ENCODE assay signal across 16 mouse cellular contexts in the genomic region with DNA sequence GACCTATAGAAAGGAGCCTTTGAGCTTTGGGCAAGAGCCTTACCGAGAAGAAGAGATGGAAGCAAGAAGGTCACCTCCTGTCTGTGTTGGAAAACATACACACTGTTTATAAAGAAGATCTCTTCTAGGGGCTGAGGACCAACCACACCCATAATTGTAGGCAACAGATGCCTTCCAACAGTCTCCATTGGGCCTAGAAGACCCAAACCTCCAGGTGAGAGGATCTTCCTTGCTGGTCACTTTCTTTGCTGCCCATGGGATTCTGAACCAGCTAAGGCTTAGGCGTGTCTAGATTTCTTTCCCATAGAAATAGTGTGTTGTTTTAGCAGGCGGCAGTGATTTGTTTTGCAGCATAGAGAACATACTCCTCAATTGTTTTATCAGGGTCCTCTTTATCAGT.
"Had no signal": no experiment of that assay in that cellular context is flagged by ENCODE, and none has a peak within 500 bp of the region (broad histone marks: within the 10 kb centered on the region; RNA-seq: fewer than 3 reads in every experiment).

No protein-coding gene starts in this region.

- DNase-seq: retina, postnatal 1 day; right cerebral cortex, adult 18-20 months; right cerebral cortex, postnatal 14 days; right cerebral cortex, postnatal 25 days; right cerebral cortex, postnatal 4 days; spleen, adult 18-20 months; thymus, adult 18-20 months; thymus, adult 2 months; thymus, postnatal 14 days; thymus, postnatal 25 days; thymus, postnatal 36 days; thymus, postnatal 4 days had no signal

- H3K9me3 ChIP-seq: neural tube, embryonic 13.5 days; neural tube, embryonic 15.5 days; stomach, embryonic 15.5 days had no signal

- H3K4me1 ChIP-seq: neural tube, embryonic 13.5 days; neural tube, embryonic 15.5 days; stomach, embryonic 15.5 days had no signal

- H3K36me3 ChIP-seq: neural tube, embryonic 13.5 days; neural tube, embryonic 15.5 days; stomach, embryonic 15.5 days had no signal

- H3K27ac ChIP-seq: neural tube, embryonic 13.5 days; neural tube, embryonic 15.5 days; stomach, embryonic 15.5 days; stomach, postnatal 0 days had no signal

- H3K9ac ChIP-seq: neural tube, embryonic 13.5 days; neural tube, embryonic 15.5 days; stomach, embryonic 15.5 days had no signal

- H3K4me3 ChIP-seq: neural tube, embryonic 13.5 days; neural tube, embryonic 15.5 days; stomach, embryonic 15.5 days had no signal

- H3K4me2 ChIP-seq: neural tube, embryonic 13.5 days; neural tube, embryonic 15.5 days; stomach, embryonic 15.5 days had no signal

- H3K27me3 ChIP-seq: neural tube, embryonic 13.5 days; neural tube, embryonic 15.5 days; stomach, embryonic 15.5 days had no signal
